Mouse (Mus musculus) adrenal gland, adult (tissue): Measurements from ENCODE around the gene Cog1.
"Not testable (repeated sequence)": the region's sequence is repeated elsewhere in the genome, so short reads cannot be mapped to it uniquely, and the experiment has no call there.

Experiments used
- DNase-seq, 2 experiments: peaks; one replicate each; pipeline ENCODE4 v3.0.0; 2022 to 2023; ENCODE audit warnings: low spot score in 1 of 2; ENCODE audit not compliant: inconsistent age in 2 of 2

Cog1 gene

GRCm38 (mm10) chr11:113631862-113632261, 17.1 kb upstream of the Cog1 start:
- DNase-seq, result no peak

- DNase-seq, result no peak
Measured at GRCm38 (mm10) chr11:113632303-113632702, 16.7 kb upstream of the Cog1 start.

- DNase-seq, result peak in 1 of 2 experiments; percentile 45
Measured at GRCm38 (mm10) chr11:113633398-113633797, 15.6 kb upstream of the Cog1 start.

- no peak for DNase-seq
Measured at GRCm38 (mm10) chr11:113634699-113635121, 14.3 kb upstream of the Cog1 start.

- DNase-seq, result no peak
Measured at GRCm38 (mm10) chr11:113638680-113639079, 10.3 kb upstream of the Cog1 start.

- no peak for DNase-seq
Measured at GRCm38 (mm10) chr11:113645181-113645580, 3.8 kb upstream of the Cog1 start.

GRCm38 (mm10) chr11:113648152-113648551, 817 bp upstream of the Cog1 start:
- peak; percentile 83 to 95 for DNase-seq

GRCm38 (mm10) chr11:113649353-113650210, 613 bp downstream of the Cog1 start, which contains the start of gene Slc39a11:
Slc39a11 (minus strand) TSS chr11:113650079.
- DNase-seq, result peak; percentile 72 to 91

- DNase-seq, result peak in 1 of 2 experiments; percentile 24
Measured at GRCm38 (mm10) chr11:113651206-113651906, 2.4 kb downstream of the Cog1 start.

GRCm38 (mm10) chr11:113651907-113652273, 2.9 kb downstream of the Cog1 start:
- DNase-seq, result peak in 1 of 2 experiments; percentile 39

GRCm38 (mm10) chr11:113652516-113652915, 3.5 kb downstream of the Cog1 start:
- peak in 1 of 2 experiments; percentile 19 for DNase-seq

- DNase-seq, result no peak
Measured at GRCm38 (mm10) chr11:113654105-113654504, 5.1 kb downstream of the Cog1 start.

- no peak for DNase-seq
Measured at GRCm38 (mm10) chr11:113654561-113655270, 5.7 kb downstream of the Cog1 start.

- DNase-seq, result peak; percentile 76 to 91
Measured at GRCm38 (mm10) chr11:113656511-113656932, 7.6 kb downstream of the Cog1 start.

GRCm38 (mm10) chr11:113657221-113657620, 8.3 kb downstream of the Cog1 start:
- peak in 1 of 2 experiments; percentile 34 for DNase-seq

- DNase-seq, result peak in 1 of 2 experiments; percentile 27
Measured at GRCm38 (mm10) chr11:113658319-113658718, 9.3 kb downstream of the Cog1 start.

GRCm38 (mm10) chr11:113658763-113659162, 9.8 kb downstream of the Cog1 start:
- DNase-seq, result no peak

- not testable (repeated sequence) for DNase-seq
Measured at GRCm38 (mm10) chr11:113660213-113660612, 11.2 kb downstream of the Cog1 start.

- no peak for DNase-seq
Measured at GRCm38 (mm10) chr11:113660940-113661339, 12.0 kb downstream of the Cog1 start.

- no peak for DNase-seq
Measured at GRCm38 (mm10) chr11:113661835-113662351, 12.9 kb downstream of the Cog1 start.

- peak in 1 of 2 experiments; percentile 68 for DNase-seq
Measured at GRCm38 (mm10) chr11:113664279-113664678, 15.3 kb downstream of the Cog1 start.
